ENCODE assay signal across 11 mouse cellular contexts in genomic region chr11:20232016-20232755, GRCm38 (mm10). TPM values are rescaled to one million over a fixed set of nuclear protein-coding genes. Genes with fewer than 3 reads are reported as not detected.
A peak's percentile ranks its signal among the peaks of the same experiment; 100 is the strongest.
DNase-seq lines count a peak whose midpoint lies in the region; ATAC-seq and TF ChIP-seq lines count a peak whose summit lies in the region.
"Had no signal": no experiment of that assay in that cellular context is flagged by ENCODE, and none has a peak within 500 bp of the region (broad histone marks: within the 10 kb centered on the region; RNA-seq: fewer than 3 reads in every experiment).

No protein-coding gene starts in this region.

- 50% methylated on average over 4 of the region's 5 CpGs for WGBS in heart, postnatal 0 days
- 46% methylated on average over 5 of the region's 5 CpGs for WGBS in spleen, adult 2 months
- WGBS in limb, embryonic 14.5 days = 80% methylated on average over 4 of the region's 5 CpGs

- no peak overlapping the region for H3K4me3 ChIP-seq in heart, postnatal 0 days (ENCODE audit: low read depth, low read length)
- H3K4me3 ChIP-seq in spleen, adult 2 months (ENCODE audit: extremely low read depth, insufficient read depth, insufficient read length) = no peak overlapping the region
- no peak overlapping the region for H3K4me3 ChIP-seq in limb, embryonic 14.5 days (replicated peaks; ENCODE audit: low read length)

- H3K4me2 ChIP-seq in heart, postnatal 0 days (ENCODE audit: low read depth, low read length) = no peak overlapping the region
- H3K4me2 ChIP-seq in limb, embryonic 14.5 days (replicated peaks; ENCODE audit: low read depth, low read length, severe bottlenecking) = no peak overlapping the region

- no peak for TF ChIP-seq POLR2A in spleen, adult 2 months (IDR thresholded peaks at IDR 0.05; ENCODE audit: low read depth, low read length)
- TF ChIP-seq POLR2A in limb, embryonic 14.5 days (IDR thresholded peaks at IDR 0.05; ENCODE audit: borderline replicate concordance, extremely low read depth, insufficient read depth, insufficient read length) = no peak

- no peak overlapping the region for H3K9ac ChIP-seq in heart, postnatal 0 days (replicated peaks; ENCODE audit: low read depth, low read length)
- H3K9ac ChIP-seq in limb, embryonic 14.5 days (ENCODE audit: low read depth, low read length, severe bottlenecking) = no peak overlapping the region
- H3K9ac ChIP-seq: liver, embryonic 14.5 days had no signal

- H3K27ac ChIP-seq in heart, postnatal 0 days (ENCODE audit: low read depth) = peak overlapping the region; percentile 83
- H3K27ac ChIP-seq in spleen, adult 2 months (ENCODE audit: insufficient read depth, low read length) = peak overlapping the region; percentile 48; the same call in 1 of the 2 replicates
- H3K27ac ChIP-seq in limb, embryonic 14.5 days (replicated peaks; ENCODE audit: low read depth, low read length) = 0 out of 2 replicates have a peak overlapping the region, but pooled peaks have one; percentile 19

- H3K4me1 ChIP-seq in heart, postnatal 0 days (ENCODE audit: control insufficient read depth, insufficient read depth) = no peaks in the 10 kb centered on the region
- H3K4me1 ChIP-seq in spleen, adult 2 months (ENCODE audit: control insufficient read depth, insufficient read depth, insufficient read length) = peaks cover 8% of the 10 kb centered on the region
- no peaks in the 10 kb centered on the region for H3K4me1 ChIP-seq in limb, embryonic 14.5 days (ENCODE audit: control insufficient read depth, insufficient read depth, low read length)

- H3K27me3 ChIP-seq in heart, postnatal 0 days (ENCODE audit: control insufficient read depth, insufficient read depth, low read length) = no peaks in the 10 kb centered on the region
- no peaks in the 10 kb centered on the region for H3K27me3 ChIP-seq in spleen, adult 2 months (ENCODE audit: control insufficient read depth, insufficient read depth, low read length)
- H3K27me3 ChIP-seq in limb, embryonic 14.5 days (ENCODE audit: control insufficient read depth, insufficient read depth, low read length) = no peaks in the 10 kb centered on the region

- H3K9me3 ChIP-seq in heart, postnatal 0 days (replicated peaks; ENCODE audit: control insufficient read depth, low read length) = no peaks in the 10 kb centered on the region
- no peaks in the 10 kb centered on the region for H3K9me3 ChIP-seq in limb, embryonic 14.5 days (ENCODE audit: control insufficient read depth, low read length)

- no peak for TF ChIP-seq EP300 in heart, postnatal 0 days (IDR thresholded peaks at IDR 0.05; ENCODE audit: low read depth)

- TF ChIP-seq CTCF in heart, postnatal 0 days (IDR thresholded peaks at IDR 0.05; ENCODE audit: low read depth) = no peak
- TF ChIP-seq CTCF in spleen, adult 2 months (IDR thresholded peaks at IDR 0.05; ENCODE audit: extremely low read depth, insufficient read depth, insufficient read length, insufficient replicate concordance) = no peak

- peaks cover 82% of the 10 kb centered on the region for H3K36me3 ChIP-seq in heart, postnatal 0 days (replicated peaks; ENCODE audit: control insufficient read depth, insufficient read depth, low read length)
- peaks cover 31% of the 10 kb centered on the region for H3K36me3 ChIP-seq in spleen, adult 2 months (ENCODE audit: control insufficient read depth, insufficient read depth, low read length)
- peaks cover 94% of the 10 kb centered on the region for H3K36me3 ChIP-seq in limb, embryonic 14.5 days (ENCODE audit: control insufficient read depth, insufficient read depth, low read length)

- ATAC-seq in heart, postnatal 0 days (ENCODE audit: insufficient read depth, low read depth) = no peak
- ATAC-seq in limb, embryonic 14.5 days (ENCODE audit: low FRiP score, low read depth) = peak; percentile 38; the same call in 1 of the 2 replicates

- DNase-seq in heart, postnatal 0 days (ENCODE audit: low spot score) = no peak
- no peak for DNase-seq in heart, adult 8-10 months (ENCODE audit: low spot score)
- DNase-seq in spleen, adult 2 months (ENCODE audit: low read depth in 1 of 2, low spot score in 2 of 2) = no peak
- no peak for DNase-seq in spleen, postnatal 36 days (ENCODE audit: low spot score in 2 of 2)
- DNase-seq in limb, embryonic 14.5 days (ENCODE audit: low spot score) = no peak
- no peak for DNase-seq in cerebellum, adult 11-12 months
- DNase-seq in thymus, postnatal 0 days (ENCODE audit: low spot score) = no peak
- DNase-seq in spleen, adult 18-20 months = no peak
- DNase-seq: cerebellum, adult 11 months; retina, postnatal 1 day had no signal

RNA-seq across cellular contexts. Expression of gene Cep68, which starts 17.0 kb away (rescaled TPM):
- 53.8 and 56.2 TPM in 2 replicates for total RNA-seq in heart, postnatal 0 days (2014; rRNA removed; ENCODE audit: low replicate concordance)
- 20.3 and 21.0 TPM in 2 replicates for polyA plus RNA-seq in heart, postnatal 0 days (2015; fragmentation: Nextera tagmentation; extraction: Ambion mirVana)
- total RNA-seq in heart, adult 8-10 months (2022) = 10 to 100 TPM; 41.9 to 47.2 (median 43.2) TPM
- polyA plus RNA-seq in spleen, adult 2 months (2012; rRNA removed) = 14.9 and 18.3 TPM in 2 replicates
- polyA plus RNA-seq in limb, embryonic 14.5 days (2012; rRNA removed) = 28.5 and 35.3 TPM in 2 replicates
- polyA plus RNA-seq in limb, embryonic 14.5 days (2014; fragmentation: Nextera tagmentation; extraction: Ambion mirVana) = 29.7 and 33.4 TPM in 2 replicates
- 16.6 and 18.1 TPM in 2 replicates for polyA plus RNA-seq in thymus, postnatal 0 days (2015; fragmentation: Nextera tagmentation; extraction: Ambion mirVana)

RNA-seq across cellular contexts. Expression of gene Rab1a, which starts 31.0 kb away (rescaled TPM):
- 55.8 and 73.9 TPM in 2 replicates for total RNA-seq in heart, postnatal 0 days (2014; rRNA removed; ENCODE audit: low replicate concordance)
- 219 and 226 TPM in 2 replicates for polyA plus RNA-seq in heart, postnatal 0 days (2015; fragmentation: Nextera tagmentation; extraction: Ambion mirVana)
- 100 to 1,000 TPM; 116 to 134 (median 127) TPM for total RNA-seq in heart, adult 8-10 months (2022)
- polyA plus RNA-seq in spleen, adult 2 months (2012; rRNA removed) = 21.9 and 25.1 TPM in 2 replicates
- 196 and 210 TPM in 2 replicates for polyA plus RNA-seq in limb, embryonic 14.5 days (2012; rRNA removed)
- 231 and 234 TPM in 2 replicates for polyA plus RNA-seq in limb, embryonic 14.5 days (2014; fragmentation: Nextera tagmentation; extraction: Ambion mirVana)
- polyA plus RNA-seq in thymus, postnatal 0 days (2015; fragmentation: Nextera tagmentation; extraction: Ambion mirVana) = 172 and 180 TPM in 2 replicates

Comparison
In these comparisons a context has a peak if more than half of its experiments do, and no peak if none do; other contexts are left out.
1. H3K27ac ChIP-seq: peak in every context shown above with its lines; median percentile 83 in heart, postnatal 0 days; 48 in spleen, adult 2 months; 19 in limb, embryonic 14.5 days.